Mouse (Mus musculus): ENCODE data around the gene Csrp1. TPM values are rescaled to one million over a fixed set of nuclear protein-coding genes. Genes with fewer than 3 reads are reported as not detected.

Gene Csrp1
- total and polyA plus RNA-seq, 2 experiments from 2014 or later = 145 to 840 TPM

DNA sequence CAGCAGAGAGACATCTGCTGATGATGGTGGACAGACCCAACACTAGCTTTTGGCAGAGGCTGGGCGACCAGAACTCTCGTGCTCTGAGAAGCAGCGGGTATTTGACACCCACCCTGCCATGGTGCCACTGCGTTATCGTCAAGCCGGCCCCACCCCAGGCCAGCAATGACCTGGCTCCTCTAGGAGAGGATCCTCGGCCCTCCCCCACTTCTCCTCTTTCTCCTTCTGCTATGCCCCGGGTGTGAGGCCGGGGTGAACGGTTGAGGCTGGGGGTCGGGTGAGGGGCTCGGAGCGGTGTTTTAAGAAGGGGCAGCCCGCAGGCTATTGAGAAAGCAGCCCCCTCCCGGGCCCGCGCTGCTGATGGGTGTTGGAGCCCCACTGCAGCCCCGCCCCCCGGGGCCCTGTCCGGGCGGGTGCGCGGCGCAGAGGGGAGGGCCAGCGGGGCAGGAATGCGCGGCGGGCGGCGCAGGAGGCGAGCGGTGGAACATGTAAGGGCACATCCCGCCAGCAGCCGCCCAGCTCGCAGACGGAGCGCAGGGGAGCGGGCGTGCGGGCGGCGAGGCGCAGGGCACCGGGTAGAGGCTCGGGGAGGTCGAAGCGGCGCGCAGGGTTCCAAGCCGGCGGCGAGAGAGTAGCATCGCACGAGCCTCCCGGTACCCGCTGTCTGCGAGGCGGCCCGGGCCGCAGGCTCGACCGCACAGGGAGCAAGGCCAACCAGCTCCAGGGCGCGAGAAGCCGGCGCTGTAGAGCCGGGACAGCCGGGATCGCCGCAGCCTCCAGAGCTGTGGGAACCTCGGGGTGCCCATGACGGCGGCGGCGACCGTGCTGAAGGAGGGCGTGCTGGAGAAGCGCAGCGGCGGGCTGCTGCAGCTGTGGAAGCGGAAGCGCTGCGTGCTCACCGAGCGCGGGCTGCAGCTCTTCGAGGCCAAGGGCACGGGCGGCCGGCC is 46.1 kb downstream of the Csrp1 start, which contains the start of gene Phlda3:
TSS of gene Phlda3 (plus strand) at position 475 of the 947 bp plus-strand sequence.
- DNase-seq (ENCODE audit: low spot score) (peak; percentile 86), ATAC-seq (ENCODE audit: insufficient read depth, low read depth) (peak; percentile 92)
- Histone ChIP-seq H3K36me3 (replicated peaks; ENCODE audit: control insufficient read depth, insufficient read depth, low read length) (peaks cover 17% of the 10 kb centered on the region), H3K27me3 (ENCODE audit: control insufficient read depth, insufficient read depth, low read length) (no peaks in the 10 kb centered on the region), H3K4me3 (ENCODE audit: low read depth, low read length) (peak within 1 kb of the TSS; percentile 72), H3K9ac (replicated peaks; ENCODE audit: low read depth, low read length) (peak within 1 kb of the TSS; percentile 93), H3K9me3 (replicated peaks; ENCODE audit: control insufficient read depth, low read length) (no peaks in the 10 kb centered on the region), H3K4me1 (ENCODE audit: control insufficient read depth, insufficient read depth) (peaks cover 49% of the 10 kb centered on the region), H3K4me2 (ENCODE audit: low read depth, low read length) (peak within 1 kb of the TSS; percentile 85), H3K27ac (ENCODE audit: low read depth) (peak within 1 kb of the TSS; percentile 96)
- under 1% methylated on average over 83 of the region's 90 CpGs for WGBS
- TF ChIP-seq EP300 (IDR thresholded peaks at IDR 0.05; ENCODE audit: low read depth) = no peak
- no peak for TF ChIP-seq CTCF (IDR thresholded peaks at IDR 0.05; ENCODE audit: low read depth)

GRCm38 (mm10) chr1:135766592-135767306 is 46.9 kb downstream of the Csrp1 start:
- Histone ChIP-seq H3K36me3 (replicated peaks; ENCODE audit: control insufficient read depth, insufficient read depth, low read length) (peaks cover 17% of the 10 kb centered on the region), H3K27ac (ENCODE audit: low read depth) (peak overlapping the region; percentile 96), H3K27me3 (ENCODE audit: control insufficient read depth, insufficient read depth, low read length) (no peaks in the 10 kb centered on the region), H3K4me2 (ENCODE audit: low read depth, low read length) (peak overlapping the region; percentile 85), H3K4me1 (ENCODE audit: control insufficient read depth, insufficient read depth) (peaks cover 57% of the 10 kb centered on the region), H3K4me3 (ENCODE audit: low read depth, low read length) (peak overlapping the region; percentile 72), H3K9me3 (replicated peaks; ENCODE audit: control insufficient read depth, low read length) (no peaks in the 10 kb centered on the region), H3K9ac (replicated peaks; ENCODE audit: low read depth, low read length) (peak overlapping the region; percentile 93)
- DNase-seq (ENCODE audit: low spot score) (no peak), ATAC-seq (ENCODE audit: insufficient read depth, low read depth) (no peak; the same call in 1 of the 2 replicates)
- WGBS = 6% methylated on average over 30 of the region's 30 CpGs
- no peak for TF ChIP-seq CTCF (IDR thresholded peaks at IDR 0.05; ENCODE audit: low read depth)
- no peak for TF ChIP-seq EP300 (IDR thresholded peaks at IDR 0.05; ENCODE audit: low read depth)

GRCm38 (mm10) chr1:135767324-135767890 is 47.5 kb downstream of the Csrp1 start:
- Histone ChIP-seq H3K4me1 (ENCODE audit: control insufficient read depth, insufficient read depth) (peaks cover 57% of the 10 kb centered on the region), H3K27me3 (ENCODE audit: control insufficient read depth, insufficient read depth, low read length) (no peaks in the 10 kb centered on the region), H3K9ac (replicated peaks; ENCODE audit: low read depth, low read length) (peak overlapping the region; percentile 93), H3K4me2 (ENCODE audit: low read depth, low read length) (peak overlapping the region; percentile 85), H3K4me3 (ENCODE audit: low read depth, low read length) (peak overlapping the region; percentile 72), H3K36me3 (replicated peaks; ENCODE audit: control insufficient read depth, insufficient read depth, low read length) (peaks cover 17% of the 10 kb centered on the region), H3K9me3 (replicated peaks; ENCODE audit: control insufficient read depth, low read length) (no peaks in the 10 kb centered on the region), H3K27ac (ENCODE audit: low read depth) (peak overlapping the region; percentile 96)
- TF ChIP-seq CTCF (IDR thresholded peaks at IDR 0.05; ENCODE audit: low read depth) (no peak), EP300 (IDR thresholded peaks at IDR 0.05; ENCODE audit: low read depth) (no peak)
- ATAC-seq (ENCODE audit: insufficient read depth, low read depth) (no peak), DNase-seq (ENCODE audit: low spot score) (no peak)
- 25% methylated on average over 4 of the region's 4 CpGs for WGBS

- no peak for ATAC-seq (ENCODE audit: insufficient read depth, low read depth)
- no peak for DNase-seq (ENCODE audit: low spot score)
- TF ChIP-seq CTCF (IDR thresholded peaks at IDR 0.05; ENCODE audit: low read depth) (no peak), EP300 (IDR thresholded peaks at IDR 0.05; ENCODE audit: low read depth) (no peak)
- no peak overlapping the region for H3K9ac ChIP-seq (replicated peaks; ENCODE audit: low read depth, low read length)
- no peaks in the 10 kb centered on the region for H3K9me3 ChIP-seq (replicated peaks; ENCODE audit: control insufficient read depth, low read length)
- H3K4me3 ChIP-seq (ENCODE audit: low read depth, low read length) = peak overlapping the region; percentile 72
- H3K4me2 ChIP-seq (ENCODE audit: low read depth, low read length) = peak overlapping the region; percentile 85
- H3K36me3 ChIP-seq (replicated peaks; ENCODE audit: control insufficient read depth, insufficient read depth, low read length) = peaks cover 17% of the 10 kb centered on the region
- 49% methylated on average over 2 of the region's 2 CpGs for WGBS
- H3K27me3 ChIP-seq (ENCODE audit: control insufficient read depth, insufficient read depth, low read length) = no peaks in the 10 kb centered on the region
- H3K4me1 ChIP-seq (ENCODE audit: control insufficient read depth, insufficient read depth) = peaks cover 57% of the 10 kb centered on the region
- H3K27ac ChIP-seq (ENCODE audit: low read depth) = no peak overlapping the region
These were observed 48.5 kb downstream of the Csrp1 start for GRCm38 (mm10) chr1:135768400-135768799.

DNA sequence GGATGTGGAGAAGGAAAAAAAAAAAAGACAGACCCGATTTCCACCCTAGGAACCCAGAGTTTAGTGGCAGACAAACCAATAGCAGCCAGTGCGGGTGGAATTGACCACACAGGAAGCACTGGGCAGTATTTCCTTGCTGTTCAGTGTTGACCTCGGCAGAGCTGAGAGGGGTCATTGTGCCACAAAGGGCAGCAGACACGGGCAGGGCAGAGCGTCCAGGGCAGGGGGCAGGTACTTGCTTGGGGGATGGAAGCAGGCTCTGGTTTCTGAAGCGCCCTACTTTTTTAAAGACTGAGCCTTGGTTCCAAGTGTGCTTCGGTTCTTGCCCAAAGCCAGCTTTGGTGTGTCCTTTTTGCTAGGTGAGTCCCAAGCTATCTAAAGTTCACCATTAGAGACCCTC is 50.4 kb downstream of the Csrp1 start:
- H3K9me3 ChIP-seq (replicated peaks; ENCODE audit: control insufficient read depth, low read length) = no peaks in the 10 kb centered on the region
- peaks cover 17% of the 10 kb centered on the region for H3K36me3 ChIP-seq (replicated peaks; ENCODE audit: control insufficient read depth, insufficient read depth, low read length)
- peak overlapping the region; percentile 60; the same call in 1 of the 2 replicates for H3K27ac ChIP-seq (ENCODE audit: low read depth)
- H3K9ac ChIP-seq (replicated peaks; ENCODE audit: low read depth, low read length) = no peak overlapping the region
- 74% methylated on average over 7 of the region's 7 CpGs for WGBS
- DNase-seq (ENCODE audit: low spot score) (no peak), ATAC-seq (ENCODE audit: insufficient read depth, low read depth) (no peak)
- H3K27me3 ChIP-seq (ENCODE audit: control insufficient read depth, insufficient read depth, low read length) = no peaks in the 10 kb centered on the region
- H3K4me3 ChIP-seq (ENCODE audit: low read depth, low read length) = no peak overlapping the region
- no peak overlapping the region for H3K4me2 ChIP-seq (ENCODE audit: low read depth, low read length)
- TF ChIP-seq EP300 (IDR thresholded peaks at IDR 0.05; ENCODE audit: low read depth) (no peak), CTCF (IDR thresholded peaks at IDR 0.05; ENCODE audit: low read depth) (no peak)
- peaks cover 47% of the 10 kb centered on the region for H3K4me1 ChIP-seq (ENCODE audit: control insufficient read depth, insufficient read depth)
